ENCODE assay signal across 22 mouse cellular contexts in the genomic region with DNA sequence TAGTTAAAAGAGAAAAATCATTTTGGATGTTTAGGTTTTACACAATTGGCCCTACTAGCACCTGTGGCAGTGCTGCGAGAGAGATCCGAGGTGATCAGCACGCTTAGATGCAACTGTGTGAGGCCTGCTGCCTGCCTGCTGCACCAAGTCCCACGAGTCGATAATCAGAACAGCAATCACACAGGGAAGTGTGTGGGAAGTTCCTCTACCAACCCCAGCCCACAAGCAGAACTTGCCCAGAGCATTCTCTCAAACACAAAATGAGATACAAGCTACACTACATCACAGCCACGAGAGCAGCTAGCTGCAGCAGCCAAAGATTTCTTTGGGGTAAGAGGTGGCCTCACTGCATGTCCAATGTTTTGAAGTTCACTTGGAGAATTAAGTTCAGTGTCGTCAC. TPM values are rescaled to one million over a fixed set of nuclear protein-coding genes. Genes with fewer than 3 reads are reported as not detected.
A peak's percentile ranks its signal among the peaks of the same experiment; 100 is the strongest.
DNase-seq lines count a peak whose midpoint lies in the region; TF ChIP-seq lines count a peak whose summit lies in the region.
"Had no signal": no experiment of that assay in that cellular context is flagged by ENCODE, and none has a peak within 500 bp of the region (broad histone marks: within the 10 kb centered on the region; RNA-seq: fewer than 3 reads in every experiment).

No protein-coding gene starts in this region.

- H3K4me1 ChIP-seq in bone marrow macrophage, adult 2 months (ENCODE audit: control insufficient read depth, insufficient read depth, low read length) = peaks cover 13% of the 10 kb centered on the region
- H3K4me1 ChIP-seq: embryonic facial prominence, embryonic 12.5 days; embryonic facial prominence, embryonic 15.5 days; heart, embryonic 12.5 days; heart, embryonic 15.5 days; hindbrain, embryonic 13.5 days; intestine, embryonic 15.5 days had no signal

- intact Hi-C loops in gastrocnemius, adult 2 months (cut with DNase I) = loop anchor here (5.0 kb wide), 1 partner anchor 96 kb away; a partner anchor contains a TSS

- H3K27ac ChIP-seq in gastrocnemius, adult 2 months = no peak overlapping the region
- H3K27ac ChIP-seq in bone marrow macrophage, adult 2 months (ENCODE audit: insufficient read depth, low read depth, low read length) = peak overlapping the region; percentile 20; the same call in 1 of the 2 replicates
- H3K27ac ChIP-seq: embryonic facial prominence, embryonic 12.5 days; embryonic facial prominence, embryonic 15.5 days; heart, embryonic 15.5 days; hindbrain, embryonic 10.5 days; hindbrain, embryonic 13.5 days; intestine, embryonic 15.5 days had no signal

- no peak overlapping the region for H3K4me3 ChIP-seq in gastrocnemius, adult 2 months
- H3K4me3 ChIP-seq in bone marrow macrophage, adult 2 months (ENCODE audit: insufficient read depth, low read length) = no peak overlapping the region
- H3K4me3 ChIP-seq: embryonic facial prominence, embryonic 12.5 days; embryonic facial prominence, embryonic 15.5 days; heart, embryonic 12.5 days; heart, embryonic 15.5 days; hindbrain, embryonic 10.5 days; hindbrain, embryonic 13.5 days; intestine, embryonic 15.5 days had no signal

- DNase-seq in gastrocnemius, adult 2 months = peak; percentile 8
- no peak for DNase-seq in gastrocnemius, postnatal 10 days
- DNase-seq in layer of hippocampus, adult 9-11 months = peak; percentile 60
- DNase-seq in layer of hippocampus, adult 11-12 months (ENCODE audit: low spot score) = no peak
- DNase-seq in cerebellum, postnatal 10 days = no peak
- DNase-seq: B cell, adult 2 months; cerebellum, adult 11-12 months; cerebellum, adult 8-10 months; cerebellum, postnatal 14 days; forebrain, postnatal 0 days; gastrocnemius, postnatal 25 days; heart, adult 18-20 months; heart, postnatal 10 days; heart, postnatal 36 days had no signal

- no peak for TF ChIP-seq POLR2A in bone marrow macrophage, adult 2 months (IDR thresholded peaks at IDR 0.05; ENCODE audit: borderline replicate concordance, low read depth, low read length)

- TF ChIP-seq CTCF in gastrocnemius, adult 2 months (IDR thresholded peaks at IDR 0.05) = no peak
- TF ChIP-seq CTCF in bone marrow macrophage, adult 2 months (IDR thresholded peaks at IDR 0.05; ENCODE audit: low read depth, low read length) = no peak

RNA-seq across cellular contexts. Expression of a gene that starts 8.4 kb away (rescaled TPM):
- 10 to 100 TPM; 14.3 to 16.7 TPM for total RNA-seq in gastrocnemius, adult 2 months (2021)
- 10 to 100 TPM; 15.0 to 19.5 TPM for total RNA-seq in gastrocnemius, postnatal 10 days (2021)
- 57.5 and 57.8 TPM in 2 replicates for polyA plus RNA-seq in bone marrow macrophage, adult 2 months (2012; ENCODE audit: insufficient read depth, insufficient read length, missing spikeins)

Comparison
In these comparisons a context has a peak if more than half of its experiments do, and no peak if none do; other contexts are left out.
1. DNase-seq: peak in gastrocnemius, adult 2 months (single experiment) and layer of hippocampus, adult 9-11 months (single experiment); none in gastrocnemius, postnatal 10 days (single experiment), layer of hippocampus, adult 11-12 months (single experiment) and cerebellum, postnatal 10 days (0 of 2).